Mouse (Mus musculus) myocyte (in vitro differentiated cells): ENCODE data around the gene Syt12.

Experiments used
- MAX ChIP-seq: IDR thresholded peaks from one replicate; pipeline ENCODE4 v1.6.1; 2011; ENCODE audit warnings: low read depth, mild to moderate bottlenecking, control low read depth
- MYOD1 ChIP-seq, 3 experiments: IDR thresholded peaks; one replicate each; pipeline ENCODE4 v1.6.1; 2011; ENCODE audit warnings: control low read depth in 2 of 3, low read depth in 2 of 3, mild to moderate bottlenecking in 2 of 3, moderate library complexity in 1 of 3; ENCODE audit not compliant: insufficient read length in 2 of 3, control insufficient read depth in 1 of 3
- POLR2A ChIP-seq: IDR thresholded peaks from one replicate; pipeline ENCODE4 v1.6.1; 2011; ENCODE audit warnings: low read depth, mild to moderate bottlenecking, control low read depth, moderate library complexity; ENCODE audit not compliant: insufficient read length
- POLR2AphosphoS2 ChIP-seq: IDR thresholded peaks from one replicate; pipeline ENCODE4 v1.6.1; 2011; ENCODE audit warnings: low read depth, control low read depth; ENCODE audit not compliant: insufficient read length

DNA sequence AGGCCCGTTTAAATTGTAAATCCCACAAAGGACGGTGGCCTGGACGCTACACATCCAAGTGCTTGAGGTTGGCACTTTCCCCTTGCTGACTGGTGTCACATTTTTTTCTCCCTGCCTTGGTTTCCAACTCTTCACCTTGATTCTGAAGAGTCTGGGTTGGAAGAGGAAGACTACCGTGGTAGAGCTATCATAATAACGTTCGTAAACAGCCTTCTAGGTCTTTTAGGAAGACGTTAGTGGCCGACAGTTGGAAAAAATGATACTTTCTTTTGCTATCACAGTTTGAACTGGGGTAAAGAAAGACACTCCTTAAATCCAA lies 78.7 kb downstream of the Syt12 start:
- TF ChIP-seq POLR2A (no peak), MAX (no peak), MYOD1 (IDR thresholded peaks at IDR 0.05; ENCODE audit: control insufficient read depth in 1 of 3, insufficient read length in 2 of 3, low read depth in 2 of 3) (no peak), POLR2AphosphoS2 (no peak)
